Mouse (Mus musculus): ENCODE measurements around the gene F12. TPM values are rescaled to one million over a fixed set of nuclear protein-coding genes. Genes with fewer than 3 reads are reported as not detected.

F12 gene
- not detected in 2 replicates for polyA plus RNA-seq (2014; fragmentation: Nextera tagmentation; extraction: Ambion mirVana)

DNA sequence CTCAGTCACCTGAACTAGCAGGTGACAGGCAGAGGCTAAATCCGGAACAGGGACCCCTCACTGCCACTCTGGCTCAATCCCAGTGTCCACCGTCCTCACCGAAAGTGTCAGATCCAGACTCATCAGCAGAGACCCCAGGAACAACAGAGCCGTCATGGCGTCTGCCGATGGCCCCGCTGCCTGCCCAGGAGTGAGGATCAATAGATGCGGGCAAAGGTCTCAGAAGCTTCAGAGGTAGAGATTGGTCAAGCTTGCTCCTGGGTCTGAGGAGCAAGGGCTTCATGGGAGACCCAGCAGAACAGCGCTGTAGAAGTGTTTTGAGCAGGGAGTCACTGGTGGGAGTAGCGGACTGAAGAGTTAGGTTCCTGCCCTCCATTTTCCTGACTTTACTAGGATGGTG is at the start of gene F12:
Gene F12, minus strand, starts transcription at position 181 of the 400 bp plus-strand sequence.
- 84% methylated on average over 10 of the region's 10 CpGs for WGBS
- Histone ChIP-seq H3K9ac (replicated peaks; ENCODE audit: low read depth, low read length) (no peak within 1 kb of the TSS), H3K4me3 (ENCODE audit: low read depth, low read length) (no peak within 1 kb of the TSS), H3K4me2 (replicated peaks; ENCODE audit: low read depth, low read length) (no peak within 1 kb of the TSS), H3K4me1 (ENCODE audit: control insufficient read depth, insufficient read depth, low read length) (no peaks in the 10 kb centered on the region), H3K27ac (ENCODE audit: low read length) (no peak within 1 kb of the TSS), H3K36me3 (ENCODE audit: control insufficient read depth, insufficient read depth, low read length) (no peaks in the 10 kb centered on the region), H3K27me3 (ENCODE audit: control insufficient read depth, insufficient read depth, low read length) (no peaks in the 10 kb centered on the region), H3K9me3 (ENCODE audit: control insufficient read depth, low read depth, low read length) (no peaks in the 10 kb centered on the region)
- no peak for ATAC-seq (ENCODE audit: insufficient number of reproducible peaks, insufficient read depth, low FRiP score, low read depth)

DNA sequence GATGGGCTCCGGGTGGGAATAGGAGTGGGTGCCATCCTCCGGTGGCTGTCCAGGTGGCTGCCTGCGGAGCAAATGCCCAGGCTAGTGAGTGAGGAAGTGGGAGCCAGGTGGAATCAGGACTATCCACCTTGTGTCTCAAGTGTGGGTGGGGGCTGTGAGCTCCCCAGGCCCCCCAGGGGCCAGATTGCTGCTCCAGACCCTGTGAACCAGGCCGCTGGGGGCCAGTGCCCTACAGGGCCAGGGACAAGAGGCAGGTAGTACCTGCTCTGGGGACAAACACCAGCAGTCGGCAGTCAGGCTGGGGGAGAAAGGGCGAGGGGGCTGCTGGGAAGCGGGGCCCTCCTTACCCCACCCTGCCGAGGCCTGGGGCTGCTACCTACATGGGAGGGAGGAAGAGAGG is 49.7 kb upstream of the F12 start:
- H3K36me3 ChIP-seq (ENCODE audit: control insufficient read depth, insufficient read depth, low read length): peaks cover 65% of the 10 kb centered on the region
- H3K9ac ChIP-seq (replicated peaks; ENCODE audit: low read depth, low read length): no peak overlapping the region
- no peak for ATAC-seq (ENCODE audit: insufficient number of reproducible peaks, insufficient read depth, low FRiP score, low read depth)
- H3K27me3 ChIP-seq (ENCODE audit: control insufficient read depth, insufficient read depth, low read length): no peaks in the 10 kb centered on the region
- peaks cover 5% of the 10 kb centered on the region; the same call in 1 of the 2 replicates for H3K4me1 ChIP-seq (ENCODE audit: control insufficient read depth, insufficient read depth, low read length)
- H3K4me3 ChIP-seq (ENCODE audit: low read depth, low read length): no peak overlapping the region
- 92% methylated on average over 8 of the region's 8 CpGs for WGBS
- no peak overlapping the region for H3K27ac ChIP-seq (ENCODE audit: low read length)
- no peaks in the 10 kb centered on the region for H3K9me3 ChIP-seq (ENCODE audit: control insufficient read depth, low read depth, low read length)
- H3K4me2 ChIP-seq (replicated peaks; ENCODE audit: low read depth, low read length): no peak overlapping the region

DNA sequence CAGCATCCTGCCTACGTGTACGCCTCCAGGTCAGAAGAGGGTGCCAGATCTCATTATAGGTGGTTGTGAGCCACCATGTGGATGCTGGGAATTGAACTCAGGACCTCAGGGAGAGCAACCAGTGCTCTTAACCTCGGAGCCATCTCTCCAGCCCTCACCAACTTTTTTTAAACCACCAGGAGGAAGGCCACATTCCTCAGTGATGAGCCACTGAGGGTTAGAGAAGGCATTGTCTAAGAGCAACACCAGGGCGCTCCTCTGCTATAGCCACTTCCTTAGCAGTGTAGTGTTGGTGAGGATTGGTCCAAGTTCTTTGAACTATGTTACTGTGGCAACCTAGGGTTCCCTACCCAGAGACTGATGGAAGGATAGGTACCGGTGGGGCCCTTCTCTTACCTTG is 49.2 kb upstream of the F12 start:
- H3K27me3 ChIP-seq (ENCODE audit: control insufficient read depth, insufficient read depth, low read length): no peaks in the 10 kb centered on the region
- no peak overlapping the region for H3K4me2 ChIP-seq (replicated peaks; ENCODE audit: low read depth, low read length)
- H3K9ac ChIP-seq (replicated peaks; ENCODE audit: low read depth, low read length): no peak overlapping the region
- H3K36me3 ChIP-seq (ENCODE audit: control insufficient read depth, insufficient read depth, low read length): peaks cover 61% of the 10 kb centered on the region
- H3K4me1 ChIP-seq (ENCODE audit: control insufficient read depth, insufficient read depth, low read length): peaks cover 8% of the 10 kb centered on the region; the same call in 1 of the 2 replicates
- 86% methylated on average over 5 of the region's 5 CpGs for WGBS
- ATAC-seq (ENCODE audit: insufficient number of reproducible peaks, insufficient read depth, low FRiP score, low read depth): no peak
- H3K27ac ChIP-seq (ENCODE audit: low read length): no peak overlapping the region
- no peak overlapping the region for H3K4me3 ChIP-seq (ENCODE audit: low read depth, low read length)
- H3K9me3 ChIP-seq (ENCODE audit: control insufficient read depth, low read depth, low read length): no peaks in the 10 kb centered on the region

DNA sequence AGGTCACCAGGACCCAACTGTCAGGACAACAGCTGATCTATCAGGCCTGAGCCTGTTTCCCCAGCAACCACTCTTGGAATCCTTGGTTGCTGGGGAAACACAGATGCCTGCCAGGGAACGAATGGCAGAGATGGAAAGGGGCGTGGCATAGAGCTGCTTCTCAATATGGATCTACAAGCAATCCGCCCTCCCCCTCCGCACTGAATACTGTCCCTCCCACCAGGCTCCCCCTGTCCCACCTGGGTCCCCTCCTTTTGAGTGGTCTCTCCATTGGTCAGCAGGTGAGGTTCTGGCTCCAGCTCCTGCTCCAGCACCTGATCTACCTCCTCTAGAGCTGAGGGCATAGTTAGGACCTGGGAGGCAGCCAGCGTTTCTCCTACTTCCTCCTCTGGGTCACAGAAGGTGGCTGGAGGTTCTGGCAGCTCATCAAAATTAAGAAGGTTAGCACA is 48.1 kb upstream of the F12 start:
- Histone ChIP-seq H3K4me3 (ENCODE audit: low read depth, low read length) (no peak overlapping the region), H3K27ac (ENCODE audit: low read length) (no peak overlapping the region), H3K9me3 (ENCODE audit: control insufficient read depth, low read depth, low read length) (no peaks in the 10 kb centered on the region), H3K36me3 (ENCODE audit: control insufficient read depth, insufficient read depth, low read length) (peaks cover 50% of the 10 kb centered on the region), H3K4me1 (ENCODE audit: control insufficient read depth, insufficient read depth, low read length) (peaks cover 8% of the 10 kb centered on the region; the same call in 1 of the 2 replicates), H3K27me3 (ENCODE audit: control insufficient read depth, insufficient read depth, low read length) (no peaks in the 10 kb centered on the region), H3K4me2 (replicated peaks; ENCODE audit: low read depth, low read length) (no peak overlapping the region), H3K9ac (replicated peaks; ENCODE audit: low read depth, low read length) (no peak overlapping the region)
- no peak for ATAC-seq (ENCODE audit: insufficient number of reproducible peaks, insufficient read depth, low FRiP score, low read depth)
- WGBS: 50% methylated on average over 5 of the region's 5 CpGs

DNA sequence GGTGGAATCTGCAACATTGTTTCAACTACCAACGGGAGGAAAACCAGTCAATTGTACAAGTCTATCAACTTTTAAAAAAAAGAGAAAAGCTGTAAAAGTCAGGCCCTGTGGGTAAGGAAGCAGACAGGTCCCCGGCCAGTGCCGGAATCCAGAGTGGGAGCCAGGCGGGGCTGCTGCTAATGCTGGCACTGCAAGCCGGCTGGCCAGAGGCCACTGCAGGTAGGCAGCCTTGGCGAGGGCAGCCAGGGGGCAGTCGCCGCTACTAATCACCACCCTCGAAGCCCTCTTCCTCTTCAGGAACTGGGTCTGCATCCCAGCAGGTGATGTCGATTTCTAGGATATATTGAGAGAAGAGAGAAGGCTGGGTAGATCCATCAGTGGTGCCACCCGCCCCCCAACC is 47.4 kb upstream of the F12 start:
- H3K9ac ChIP-seq (replicated peaks; ENCODE audit: low read depth, low read length): no peak overlapping the region
- no peak overlapping the region for H3K4me3 ChIP-seq (ENCODE audit: low read depth, low read length)
- ATAC-seq (ENCODE audit: insufficient number of reproducible peaks, insufficient read depth, low FRiP score, low read depth): no peak
- no peak overlapping the region for H3K27ac ChIP-seq (ENCODE audit: low read length)
- no peak overlapping the region for H3K4me2 ChIP-seq (replicated peaks; ENCODE audit: low read depth, low read length)
- H3K36me3 ChIP-seq (ENCODE audit: control insufficient read depth, insufficient read depth, low read length): peaks cover 45% of the 10 kb centered on the region
- WGBS: 71% methylated on average over 11 of the region's 11 CpGs
- no peaks in the 10 kb centered on the region for H3K9me3 ChIP-seq (ENCODE audit: control insufficient read depth, low read depth, low read length)
- no peaks in the 10 kb centered on the region for H3K27me3 ChIP-seq (ENCODE audit: control insufficient read depth, insufficient read depth, low read length)
- H3K4me1 ChIP-seq (ENCODE audit: control insufficient read depth, insufficient read depth, low read length): peaks cover 8% of the 10 kb centered on the region; the same call in 1 of the 2 replicates

DNA sequence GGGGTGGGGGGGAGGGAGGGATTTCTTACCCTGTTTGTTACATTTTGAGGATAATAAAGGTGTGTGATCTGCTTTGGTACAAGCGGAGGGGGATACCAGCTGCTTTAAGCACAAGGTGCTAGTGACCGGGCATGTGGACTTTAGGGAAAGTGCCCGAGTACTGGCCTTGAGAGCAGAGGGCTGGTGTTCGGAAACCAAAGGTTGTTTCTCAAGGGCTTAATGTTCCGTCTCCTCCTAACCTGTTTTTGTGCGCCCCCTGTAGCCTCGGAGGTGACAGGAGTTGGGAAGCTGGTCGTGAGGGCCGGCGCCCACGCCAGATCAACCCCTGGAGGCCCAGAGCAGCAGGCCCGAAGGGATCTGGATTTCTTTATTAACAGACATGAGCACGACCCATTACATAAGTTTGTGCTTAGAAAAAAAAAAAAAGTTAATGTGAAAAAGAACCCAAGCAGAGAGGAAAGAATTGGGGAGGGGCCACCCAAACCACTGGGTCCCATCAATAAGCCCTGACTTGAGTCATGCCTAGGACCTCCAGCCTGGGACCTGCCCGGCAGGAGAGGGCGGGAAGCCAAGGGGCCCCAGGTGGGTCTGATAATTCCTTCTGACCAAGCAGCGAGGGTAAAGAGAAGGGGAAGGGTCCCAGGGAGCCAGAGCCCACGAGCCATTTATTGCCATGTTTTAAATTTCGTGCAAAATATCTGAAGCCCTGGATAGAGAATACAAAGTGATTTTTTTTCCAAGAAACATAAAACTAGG is 46.7 kb upstream of the F12 start:
- H3K4me1 ChIP-seq (ENCODE audit: control insufficient read depth, insufficient read depth, low read length): peaks cover 8% of the 10 kb centered on the region; the same call in 1 of the 2 replicates
- ATAC-seq (ENCODE audit: insufficient number of reproducible peaks, insufficient read depth, low FRiP score, low read depth): no peak
- H3K36me3 ChIP-seq (ENCODE audit: control insufficient read depth, insufficient read depth, low read length): peaks cover 40% of the 10 kb centered on the region
- no peaks in the 10 kb centered on the region for H3K27me3 ChIP-seq (ENCODE audit: control insufficient read depth, insufficient read depth, low read length)
- H3K9ac ChIP-seq (replicated peaks; ENCODE audit: low read depth, low read length): peak overlapping the region; percentile 46
- H3K9me3 ChIP-seq (ENCODE audit: control insufficient read depth, low read depth, low read length): no peaks in the 10 kb centered on the region
- 27% methylated on average over 18 of the region's 18 CpGs for WGBS
- H3K4me3 ChIP-seq (ENCODE audit: low read depth, low read length): peak overlapping the region; percentile 55
- H3K4me2 ChIP-seq (replicated peaks; ENCODE audit: low read depth, low read length): peak overlapping the region; percentile 100
- H3K27ac ChIP-seq (ENCODE audit: low read length): peak overlapping the region; percentile 61; the same call in 1 of the 2 replicates

DNA sequence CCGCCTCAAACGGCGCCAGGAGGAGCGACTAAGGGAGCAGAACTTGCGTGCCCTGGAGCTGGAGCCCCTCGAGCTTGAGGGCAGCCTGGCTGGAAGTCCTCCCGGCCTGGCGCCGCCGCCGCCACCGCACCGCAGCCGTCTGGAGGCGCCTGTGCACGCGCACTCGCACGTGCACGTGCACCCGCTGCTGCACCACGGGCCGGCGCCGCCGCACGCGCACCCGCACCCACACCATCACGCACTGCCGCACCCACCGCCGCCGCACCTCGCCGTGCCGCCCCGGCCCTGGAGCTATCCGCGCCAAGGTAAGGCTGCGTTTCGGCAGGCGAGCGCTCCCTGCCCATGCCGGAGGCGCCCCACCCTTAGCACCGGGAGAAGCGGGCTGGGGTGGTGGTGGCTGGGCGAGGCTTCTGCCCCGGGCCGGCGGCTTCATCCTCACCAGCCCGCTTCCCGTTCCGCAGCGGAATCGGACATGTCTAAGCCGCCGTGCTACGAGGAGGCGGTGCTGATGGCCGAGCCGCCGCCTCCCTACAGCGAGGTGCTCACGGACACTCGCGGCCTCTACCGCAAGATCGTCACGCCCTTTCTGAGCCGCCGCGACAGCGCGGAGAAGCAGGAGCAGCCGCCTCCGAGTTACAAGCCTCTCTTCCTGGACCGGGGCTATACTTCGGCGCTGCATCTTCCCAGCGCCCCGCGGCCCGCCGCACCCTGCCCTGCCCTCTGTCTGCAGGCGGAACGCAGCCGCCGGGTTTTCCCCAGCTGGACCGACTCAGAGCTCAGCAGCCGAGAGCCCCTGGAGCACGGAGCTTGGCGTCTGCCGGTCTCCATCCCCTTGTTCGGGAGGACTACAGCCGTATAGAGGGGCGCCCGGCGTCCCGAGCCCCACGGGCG is 45.8 kb upstream of the F12 start:
- H3K4me2 ChIP-seq (replicated peaks; ENCODE audit: low read depth, low read length): peak overlapping the region; percentile 100
- peaks cover 36% of the 10 kb centered on the region for H3K36me3 ChIP-seq (ENCODE audit: control insufficient read depth, insufficient read depth, low read length)
- peaks cover 8% of the 10 kb centered on the region; the same call in 1 of the 2 replicates for H3K4me1 ChIP-seq (ENCODE audit: control insufficient read depth, insufficient read depth, low read length)
- H3K27me3 ChIP-seq (ENCODE audit: control insufficient read depth, insufficient read depth, low read length): no peaks in the 10 kb centered on the region
- peak; percentile 35 for ATAC-seq (ENCODE audit: insufficient number of reproducible peaks, insufficient read depth, low FRiP score, low read depth)
- peak overlapping the region; percentile 55 for H3K4me3 ChIP-seq (ENCODE audit: low read depth, low read length)
- H3K9ac ChIP-seq (replicated peaks; ENCODE audit: low read depth, low read length): peak overlapping the region; percentile 46
- no peaks in the 10 kb centered on the region for H3K9me3 ChIP-seq (ENCODE audit: control insufficient read depth, low read depth, low read length)
- H3K27ac ChIP-seq (ENCODE audit: low read length): peak overlapping the region; percentile 61; the same call in 1 of the 2 replicates
- WGBS: under 1% methylated on average over 100 of the region's 103 CpGs

DNA sequence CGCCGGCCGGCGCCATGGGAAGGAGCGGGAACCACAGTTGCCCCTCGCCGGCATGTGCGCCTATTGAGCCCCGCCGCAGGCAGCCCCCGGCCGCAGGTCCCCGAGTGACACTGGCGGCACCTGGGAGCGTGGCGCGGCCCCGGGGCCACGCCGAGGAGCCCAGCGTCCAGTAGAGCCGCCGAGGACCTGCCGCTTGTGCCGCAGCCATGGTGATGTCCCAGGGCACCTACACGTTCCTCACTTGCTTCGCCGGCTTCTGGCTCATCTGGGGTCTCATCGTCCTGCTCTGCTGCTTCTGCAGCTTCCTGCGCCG is 45.2 kb upstream of the F12 start:
- H3K9ac ChIP-seq (replicated peaks; ENCODE audit: low read depth, low read length): peak overlapping the region; percentile 46
- no peaks in the 10 kb centered on the region for H3K9me3 ChIP-seq (ENCODE audit: control insufficient read depth, low read depth, low read length)
- peak overlapping the region; percentile 55 for H3K4me3 ChIP-seq (ENCODE audit: low read depth, low read length)
- under 1% methylated on average over 31 of the region's 31 CpGs for WGBS
- peaks cover 30% of the 10 kb centered on the region for H3K36me3 ChIP-seq (ENCODE audit: control insufficient read depth, insufficient read depth, low read length)
- peak overlapping the region; percentile 100 for H3K4me2 ChIP-seq (replicated peaks; ENCODE audit: low read depth, low read length)
- ATAC-seq (ENCODE audit: insufficient number of reproducible peaks, insufficient read depth, low FRiP score, low read depth): 0 out of 2 replicates have a peak, but pooled peaks have one; percentile 17
- H3K27ac ChIP-seq (ENCODE audit: low read length): peak overlapping the region; percentile 56; the same call in 1 of the 2 replicates
- H3K4me1 ChIP-seq (ENCODE audit: control insufficient read depth, insufficient read depth, low read length): peaks cover 8% of the 10 kb centered on the region; the same call in 1 of the 2 replicates
- no peaks in the 10 kb centered on the region for H3K27me3 ChIP-seq (ENCODE audit: control insufficient read depth, insufficient read depth, low read length)
